Mouse (Mus musculus) kidney, postnatal 0 days (tissue): ENCODE results near the gene Irf4. TPM values are rescaled to one million over a fixed set of nuclear protein-coding genes. Genes with fewer than 3 reads are reported as not detected.

Experiments
- ATAC-seq: fragments of 200-750 bp; cut with Nextera tagmentation; replicated peaks from 2 replicates; pipeline ENCODE4 v1.8.0; 2017; ENCODE audit warnings: low read depth, moderate number of reproducible peaks, moderate TSS enrichment, moderate library complexity; ENCODE audit not compliant: low FRiP score
- DNase-seq: peaks from one replicate; pipeline ENCODE4 v3.0.0-alpha.2; 2016; ENCODE audit warnings: low spot score
- H3K27ac ChIP-seq: fragments of 300-500 bp; sonication (generic); 2 replicates; pipeline ENCODE4 v1.5.1; 2014; ENCODE audit warnings: mild to moderate bottlenecking
- H3K27me3 ChIP-seq: fragments of 300-500 bp; sonication (generic); 2 replicates; pipeline ENCODE4 v1.6.1; 2014; ENCODE audit warnings: low read length, mixed read lengths; ENCODE audit not compliant: insufficient read depth
- H3K36me3 ChIP-seq: fragments of 300-500 bp; sonication (generic); 2 replicates; pipeline ENCODE4 v1.6.1; 2014; ENCODE audit warnings: low read length, mixed read lengths; ENCODE audit not compliant: insufficient read depth
- H3K4me1 ChIP-seq: fragments of 300-500 bp; sonication (generic); replicated peaks from 2 replicates; pipeline ENCODE4 v1.6.1; 2014; ENCODE audit warnings: antibody characterized with exemption, low read length, mixed read lengths; ENCODE audit not compliant: insufficient read depth
- H3K4me2 ChIP-seq: fragments of 300-500 bp; sonication (generic); 2 replicates; pipeline ENCODE4 v1.6.1; 2014; ENCODE audit warnings: mild to moderate bottlenecking, low read length, moderate library complexity, mixed read lengths
- H3K4me3 ChIP-seq: fragments of 300-500 bp; sonication (generic); replicated peaks from 2 replicates; pipeline ENCODE4 v1.5.1; 2014; ENCODE audit warnings: low read depth, low read length
- H3K9ac ChIP-seq: fragments of 300-500 bp; sonication (generic); 2 replicates; pipeline ENCODE4 v1.6.1; 2014; ENCODE audit warnings: low read depth, low read length
- H3K9me3 ChIP-seq: fragments of 300-500 bp; sonication (generic); replicated peaks from 2 replicates; pipeline ENCODE4 v1.6.1; 2016; ENCODE audit warnings: low read length, inconsistent platforms, mixed read lengths
- CTCF ChIP-seq: IDR thresholded peaks from 2 replicates; pipeline ENCODE4 v1.5.1; 2016; ENCODE audit warnings: antibody characterized with exemption, low read depth, mild to moderate bottlenecking, moderate library complexity
- WGBS: fragments of 180-500 bp; shearing (Covaris S2); extraction: QIAGEN DNeasy Blood & Tissue Kit; methylation state at CpG from one replicate; pipeline ENCODE4 v1.1.7; 2014; 5-methylcytosine and 5-hydroxymethylcytosine counted together
- polyA plus RNA-seq: library from polyadenylated mRNA; unstranded; fragments of >200 nt; fragmentation: Nextera tagmentation; extraction: Ambion mirVana; gene quantifications from 2 replicates; pipeline ENCODE4 v1.2.1, GENCODE M21; 2015

Irf4 gene
- polyA plus RNA-seq, 1 experiment from 2014 or later: 0.09 TPM

DNA sequence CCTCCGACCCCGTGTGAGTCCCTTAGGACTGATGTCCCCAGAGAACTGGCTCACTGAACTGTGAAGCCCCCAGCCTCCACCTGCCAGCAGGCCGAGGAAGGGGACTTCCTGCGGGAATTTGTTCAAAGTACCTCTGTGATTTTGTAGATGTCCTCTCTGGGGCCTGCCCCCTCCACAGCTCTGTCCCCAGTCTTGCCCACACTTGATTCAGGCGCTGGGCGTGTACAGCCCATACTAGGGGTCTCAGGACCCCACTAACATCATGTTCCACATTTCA lies 2.2 kb downstream of the Irf4 start:
- H3K27me3 ChIP-seq: peaks cover 42% of the 10 kb centered on the region
- WGBS: 18% methylated on average over 6 of the region's 6 CpGs

DNA sequence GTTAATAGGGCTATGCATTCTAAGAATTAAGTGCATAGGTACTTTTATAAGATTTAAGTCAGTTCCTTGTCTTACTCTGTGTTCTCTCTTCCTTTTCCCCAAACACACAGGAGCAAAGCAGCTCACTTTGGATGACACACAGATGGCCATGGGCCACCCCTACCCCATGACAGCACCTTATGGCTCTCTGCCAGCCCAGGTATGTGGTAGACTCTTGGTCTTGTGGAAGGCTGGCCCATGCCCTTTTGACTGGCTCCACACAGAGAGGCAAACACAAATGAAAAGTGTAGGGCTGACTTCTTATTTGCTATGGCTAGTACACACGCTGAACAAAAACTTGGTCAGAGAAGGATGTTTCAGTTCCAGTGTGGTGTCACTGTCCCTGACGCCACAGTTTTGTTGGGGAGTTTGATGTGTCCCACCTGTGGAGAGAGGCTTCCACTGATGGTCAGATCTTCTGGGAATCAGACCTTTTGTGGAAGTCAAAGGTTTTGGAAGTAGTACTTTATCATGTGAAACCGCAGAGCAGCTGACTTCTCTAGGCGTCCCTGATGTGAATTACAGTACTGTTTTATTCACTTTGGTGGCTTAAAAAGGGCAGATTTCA lies 3.7 kb downstream of the Irf4 start:
- no peaks in the 10 kb centered on the region for H3K36me3 ChIP-seq
- no peak for DNase-seq
- no peak for ATAC-seq
- no peaks in the 10 kb centered on the region for H3K9me3 ChIP-seq
- WGBS: 58% methylated on average over 4 of the region's 4 CpGs
- no peak overlapping the region for H3K4me3 ChIP-seq
- TF ChIP-seq CTCF: no peak
- no peak overlapping the region for H3K27ac ChIP-seq
- no peak overlapping the region for H3K9ac ChIP-seq
- peaks cover 18% of the 10 kb centered on the region; the same call in 1 of the 2 replicates for H3K4me1 ChIP-seq
- no peak overlapping the region for H3K4me2 ChIP-seq
- peaks cover 36% of the 10 kb centered on the region for H3K27me3 ChIP-seq

More for the DNA sequence above, 2.2 kb downstream of the Irf4 start:
- Histone ChIP-seq H3K36me3 (no peaks in the 10 kb centered on the region), H3K4me1 (peaks cover 18% of the 10 kb centered on the region; the same call in 1 of the 2 replicates), H3K9ac (no peak overlapping the region), H3K9me3 (no peaks in the 10 kb centered on the region), H3K27ac (no peak overlapping the region), H3K4me2 (no peak overlapping the region), H3K4me3 (no peak overlapping the region)
- DNase-seq (no peak), ATAC-seq (no peak)
- TF ChIP-seq CTCF: no peak

DNA sequence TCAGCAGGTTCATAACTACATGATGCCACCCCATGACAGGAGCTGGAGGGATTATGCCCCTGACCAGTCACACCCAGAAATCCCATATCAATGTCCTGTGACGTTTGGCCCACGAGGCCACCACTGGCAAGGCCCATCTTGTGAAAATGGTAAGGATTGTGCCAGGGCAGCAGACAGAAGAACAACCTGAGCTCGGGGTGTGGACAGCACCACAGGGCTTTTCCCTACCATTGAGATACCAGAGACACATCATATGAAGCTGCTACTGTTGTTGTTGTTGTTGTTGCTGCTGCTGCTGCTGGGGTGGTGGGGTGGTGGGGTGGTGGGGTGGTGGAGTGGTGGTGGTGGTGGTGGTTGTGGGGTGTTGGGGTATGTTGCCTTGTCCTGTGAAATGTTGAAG lies 4.4 kb downstream of the Irf4 start:
- DNase-seq (no peak), ATAC-seq (no peak)
- peaks cover 32% of the 10 kb centered on the region for H3K27me3 ChIP-seq
- no peak for TF ChIP-seq CTCF
- H3K9ac ChIP-seq: no peak overlapping the region
- WGBS: 86% methylated on average over 3 of the region's 3 CpGs
- H3K4me3 ChIP-seq: no peak overlapping the region
- H3K27ac ChIP-seq: no peak overlapping the region
- H3K4me2 ChIP-seq: no peak overlapping the region
- no peaks in the 10 kb centered on the region for H3K9me3 ChIP-seq
- peaks cover 18% of the 10 kb centered on the region; the same call in 1 of the 2 replicates for H3K4me1 ChIP-seq
- H3K36me3 ChIP-seq: no peaks in the 10 kb centered on the region

- no peak for DNase-seq
- TF ChIP-seq CTCF: no peak
- peaks cover 15% of the 10 kb centered on the region; the same call in 1 of the 2 replicates for H3K4me1 ChIP-seq
- H3K36me3 ChIP-seq: no peaks in the 10 kb centered on the region
- H3K9me3 ChIP-seq: no peaks in the 10 kb centered on the region
- no peak overlapping the region for H3K4me3 ChIP-seq
- no peak for ATAC-seq
- no peak overlapping the region for H3K4me2 ChIP-seq
- WGBS: 86% methylated on average over 4 of the region's 4 CpGs
- H3K27ac ChIP-seq: no peak overlapping the region
- H3K9ac ChIP-seq: no peak overlapping the region
- peaks cover 26% of the 10 kb centered on the region for H3K27me3 ChIP-seq
Observed at GRCm38 (mm10) chr13:30754066-30754465, 5.0 kb downstream of the Irf4 start.

GRCm38 (mm10) chr13:30754825-30755476 lies 5.9 kb downstream of the Irf4 start:
- H3K4me3 ChIP-seq: no peak overlapping the region
- H3K27me3 ChIP-seq: peaks cover 17% of the 10 kb centered on the region
- 0 out of 2 replicates have a peak, but pooled peaks cover 6% of the 10 kb centered on the region for H3K4me1 ChIP-seq
- DNase-seq: no peak
- TF ChIP-seq CTCF: no peak
- H3K9ac ChIP-seq: no peak overlapping the region
- no peak overlapping the region for H3K27ac ChIP-seq
- no peak for ATAC-seq
- 80% methylated on average over 10 of the region's 10 CpGs for WGBS
- no peak overlapping the region for H3K4me2 ChIP-seq
- no peaks in the 10 kb centered on the region for H3K9me3 ChIP-seq
- no peaks in the 10 kb centered on the region for H3K36me3 ChIP-seq

DNA sequence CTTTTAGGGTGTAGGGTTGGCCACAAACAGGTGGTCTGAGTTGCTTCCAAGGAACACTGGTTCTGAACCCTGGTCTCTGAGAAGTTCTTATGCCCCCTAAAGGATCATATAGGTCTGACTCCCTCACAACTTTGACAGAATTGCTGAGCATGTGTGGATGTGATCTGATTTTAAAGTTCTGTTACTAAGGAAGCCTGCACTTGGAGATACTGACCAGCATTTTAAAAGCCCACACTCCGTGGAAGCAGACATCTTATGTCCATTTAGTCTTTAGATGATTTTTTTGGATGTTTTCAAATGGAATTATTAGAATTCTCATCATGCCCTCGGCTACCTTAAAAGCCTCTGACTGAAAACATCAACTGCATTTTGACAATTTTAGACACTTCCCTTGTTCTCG lies 6.6 kb downstream of the Irf4 start:
- no peak overlapping the region for H3K4me2 ChIP-seq
- H3K4me1 ChIP-seq: 0 out of 2 replicates have a peak, but pooled peaks cover 1% of the 10 kb centered on the region
- TF ChIP-seq CTCF: no peak
- no peak overlapping the region for H3K4me3 ChIP-seq
- no peak overlapping the region for H3K27ac ChIP-seq
- WGBS: 70% methylated on average over 3 of the region's 3 CpGs
- no peak for ATAC-seq
- H3K9me3 ChIP-seq: no peaks in the 10 kb centered on the region
- no peak for DNase-seq
- peaks cover 12% of the 10 kb centered on the region for H3K27me3 ChIP-seq
- H3K9ac ChIP-seq: no peak overlapping the region
- no peaks in the 10 kb centered on the region for H3K36me3 ChIP-seq
